Mouse (Mus musculus) embryonic fibroblast, embryonic 13.5 days (primary cell): ENCODE results near the gene Vwf. TPM values are rescaled to one million over a fixed set of nuclear protein-coding genes. Genes with fewer than 3 reads are reported as not detected.

Source experiments
- H3K27ac ChIP-seq: 2 replicates; pipeline ENCODE4 v1.5.1; 2012; ENCODE audit warnings: low read length, control low read depth, inconsistent platforms; ENCODE audit not compliant: insufficient read depth
- H3K4me1 ChIP-seq: 2 replicates; pipeline ENCODE4 v1.6.1; 2011; ENCODE audit warnings: low read length; ENCODE audit not compliant: control insufficient read depth, insufficient read depth
- H3K4me3 ChIP-seq: 2 replicates; pipeline ENCODE4 v1.5.1; 2011; ENCODE audit warnings: mild to moderate bottlenecking, control low read depth, low read length; ENCODE audit not compliant: insufficient read depth
- CTCF ChIP-seq: IDR thresholded peaks from 2 replicates; pipeline ENCODE4 v1.5.1; 2011; ENCODE audit warnings: mild to moderate bottlenecking, control low read depth, low read length, moderate library complexity, borderline replicate concordance; ENCODE audit not compliant: insufficient read depth
- POLR2A ChIP-seq: IDR thresholded peaks from 2 replicates; pipeline ENCODE4 v1.6.1; 2011; ENCODE audit warnings: low read depth, mild to moderate bottlenecking, control low read depth, low read length, moderate library complexity
- polyA plus RNA-seq: library from polyadenylated mRNA; stranded (reverse); fragments of >200 nt; gene quantifications from 2 replicates; pipeline ENCODE4 v1.2.4, GENCODE M21; 2011; ENCODE audit warnings: low read depth; ENCODE audit not compliant: missing spikeins, insufficient read length

Gene Vwf
- polyA plus RNA-seq, 1 experiment: not detected

GRCm38 (mm10) chr6:125515503-125516315, 30.9 kb upstream of the Vwf start:
- TF ChIP-seq POLR2A: no peak
- no peak for TF ChIP-seq CTCF
- Histone ChIP-seq H3K4me3 (no peak overlapping the region), H3K27ac (no peak overlapping the region), H3K4me1 (peaks cover 6% of the 10 kb centered on the region)

DNA sequence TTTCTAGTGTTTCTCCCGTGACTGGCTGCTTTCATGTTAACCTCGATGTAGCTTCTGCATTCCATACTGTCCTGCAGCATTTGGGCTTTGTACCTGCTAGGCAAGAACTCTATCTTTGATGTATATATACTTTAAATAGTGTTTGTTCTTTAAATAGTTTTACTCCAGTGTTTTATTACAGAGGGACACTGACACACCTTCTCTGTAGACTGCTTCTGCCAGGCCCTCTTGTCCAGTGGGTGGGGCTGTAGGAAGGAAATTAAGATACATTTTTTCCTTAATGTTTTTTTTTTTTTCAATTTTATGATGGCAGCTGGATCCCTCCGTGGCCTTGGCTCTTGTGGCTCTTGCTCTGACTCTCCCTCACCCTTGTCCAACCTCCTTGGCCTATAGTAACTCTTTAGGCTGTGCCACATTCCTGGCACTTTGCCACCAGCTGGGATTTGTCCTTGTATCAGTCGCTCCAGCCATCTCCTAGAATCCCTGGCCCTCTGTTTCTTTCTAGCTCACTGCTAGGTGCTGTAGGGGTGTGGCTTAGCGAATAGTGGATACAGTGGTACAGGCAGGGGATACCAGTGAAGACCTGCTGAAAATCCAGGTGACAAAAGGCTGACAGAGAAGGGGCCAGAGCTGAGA, 24.9 kb upstream of the Vwf start:
- H3K4me1 ChIP-seq: no peaks in the 10 kb centered on the region
- no peak overlapping the region for H3K27ac ChIP-seq
- TF ChIP-seq CTCF: no peak
- TF ChIP-seq POLR2A: no peak
- no peak overlapping the region for H3K4me3 ChIP-seq

DNA sequence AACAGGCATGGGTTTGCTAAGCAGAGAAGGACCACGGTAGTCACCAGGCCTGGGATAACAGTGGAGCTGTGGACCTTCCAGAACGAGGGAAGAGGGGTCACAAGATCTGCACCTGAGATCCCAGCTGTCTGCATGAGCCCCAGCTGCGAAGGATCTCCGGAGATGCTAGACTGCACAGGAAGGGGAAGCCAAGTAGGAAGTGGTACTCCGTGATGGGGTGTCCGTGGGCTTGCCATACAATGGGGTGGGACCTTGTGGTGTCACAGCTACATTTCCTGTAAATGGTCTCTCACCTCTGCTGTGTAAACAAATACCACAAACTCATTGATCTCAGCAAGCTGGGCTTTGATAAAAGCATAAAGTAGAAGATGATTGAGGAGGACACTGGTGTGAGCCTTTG, 22.5 kb upstream of the Vwf start:
- TF ChIP-seq CTCF (no peak), POLR2A (no peak)
- H3K4me1 ChIP-seq: no peaks in the 10 kb centered on the region
- no peak overlapping the region for H3K4me3 ChIP-seq
- H3K27ac ChIP-seq: no peak overlapping the region

- no peak overlapping the region for H3K27ac ChIP-seq
- TF ChIP-seq CTCF (no peak), POLR2A (no peak)
- H3K4me1 ChIP-seq: no peaks in the 10 kb centered on the region
- no peak overlapping the region for H3K4me3 ChIP-seq
Measured at GRCm38 (mm10) chr6:125526066-125526465, 20.5 kb upstream of the Vwf start.

GRCm38 (mm10) chr6:125528614-125529200, 17.9 kb upstream of the Vwf start:
- TF ChIP-seq CTCF (no peak), POLR2A (no peak)

GRCm38 (mm10) chr6:125529479-125529878, 17.1 kb upstream of the Vwf start:
- Histone ChIP-seq H3K4me1 (no peaks in the 10 kb centered on the region), H3K27ac (no peak overlapping the region), H3K4me3 (no peak overlapping the region)
- no peak for TF ChIP-seq CTCF
- no peak for TF ChIP-seq POLR2A

More at GRCm38 (mm10) chr6:125528614-125529200, 17.9 kb upstream of the Vwf start:
- Histone ChIP-seq H3K27ac (no peak overlapping the region), H3K4me3 (no peak overlapping the region), H3K4me1 (no peaks in the 10 kb centered on the region)

GRCm38 (mm10) chr6:125533104-125533650, 13.4 kb upstream of the Vwf start:
- no peak overlapping the region for H3K27ac ChIP-seq

GRCm38 (mm10) chr6:125534990-125535389, 11.6 kb upstream of the Vwf start:
- no peak for TF ChIP-seq CTCF
- TF ChIP-seq POLR2A: no peak
- no peak overlapping the region for H3K27ac ChIP-seq
- 0 out of 2 replicates have a peak, but pooled peaks cover 2% of the 10 kb centered on the region for H3K4me1 ChIP-seq
- no peak overlapping the region for H3K4me3 ChIP-seq

More at GRCm38 (mm10) chr6:125533104-125533650, 13.4 kb upstream of the Vwf start:
- H3K4me1 ChIP-seq: no peaks in the 10 kb centered on the region
- no peak overlapping the region for H3K4me3 ChIP-seq
- TF ChIP-seq POLR2A (no peak), CTCF (no peak)

- H3K4me1 ChIP-seq: 0 out of 2 replicates have a peak, but pooled peaks cover 2% of the 10 kb centered on the region
- TF ChIP-seq POLR2A (no peak), CTCF (no peak)
Measured at GRCm38 (mm10) chr6:125538469-125538868, 8.1 kb upstream of the Vwf start.

GRCm38 (mm10) chr6:125539423-125539822, 7.2 kb upstream of the Vwf start:
- TF ChIP-seq CTCF (no peak), POLR2A (no peak)
- Histone ChIP-seq H3K4me3 (no peak overlapping the region), H3K4me1 (0 out of 2 replicates have a peak, but pooled peaks cover 2% of the 10 kb centered on the region), H3K27ac (no peak overlapping the region)

More at GRCm38 (mm10) chr6:125538469-125538868, 8.1 kb upstream of the Vwf start:
- Histone ChIP-seq H3K4me3 (no peak overlapping the region), H3K27ac (no peak overlapping the region)
